22 mouse cellular contexts compared by ENCODE assay signal in genomic region chr7:16747656-16748055, GRCm38 (mm10). TPM values are rescaled to one million over a fixed set of nuclear protein-coding genes. Genes with fewer than 3 reads are reported as not detected.
"Had no signal": no experiment of that assay in that cellular context is flagged by ENCODE, and none has a peak within 500 bp of the region (broad histone marks: within the 10 kb centered on the region; RNA-seq: fewer than 3 reads in every experiment).

No protein-coding gene starts in this region.

- ATAC-seq: lung, postnatal 0 days; midbrain, embryonic 13.5 days; midbrain, embryonic 15.5 days had no signal

- H3K27me3 ChIP-seq: lung, embryonic 15.5 days; megakaryocyte, embryonic 14.5 days; midbrain, embryonic 13.5 days; midbrain, embryonic 15.5 days; neural tube, embryonic 12.5 days; stomach, embryonic 15.5 days had no signal

- H3K4me2 ChIP-seq: lung, embryonic 15.5 days; midbrain, embryonic 11.5 days; midbrain, embryonic 13.5 days; midbrain, embryonic 15.5 days; neural tube, embryonic 12.5 days; stomach, embryonic 15.5 days had no signal

- H3K4me1 ChIP-seq: lung, embryonic 15.5 days; midbrain, embryonic 13.5 days; midbrain, embryonic 15.5 days; neural tube, embryonic 12.5 days; stomach, embryonic 15.5 days had no signal

- H3K9ac ChIP-seq: lung, embryonic 15.5 days; midbrain, embryonic 13.5 days; midbrain, embryonic 15.5 days; neural tube, embryonic 12.5 days; stomach, embryonic 15.5 days had no signal

- H3K4me3 ChIP-seq: lung, embryonic 15.5 days; megakaryocyte, embryonic 14.5 days; midbrain, embryonic 13.5 days; midbrain, embryonic 15.5 days; neural tube, embryonic 12.5 days; stomach, embryonic 15.5 days had no signal

- H3K9me3 ChIP-seq: lung, embryonic 15.5 days; megakaryocyte, embryonic 14.5 days; midbrain, embryonic 13.5 days; midbrain, embryonic 15.5 days; neural tube, embryonic 12.5 days; stomach, embryonic 15.5 days had no signal

- H3K27ac ChIP-seq: lung, embryonic 15.5 days; macrophage; midbrain, embryonic 13.5 days; midbrain, embryonic 15.5 days; neural tube, embryonic 12.5 days; stomach, embryonic 15.5 days; stomach, postnatal 0 days had no signal

- DNase-seq: lung, adult 2 months; lung, postnatal 14 days; lung, postnatal 36 days; right cerebral cortex, postnatal 14 days; thymus, adult 18-20 months; thymus, postnatal 14 days; thymus, postnatal 36 days had no signal

RNA-seq across cellular contexts. Expression of gene Ceacam9, which starts 25.9 kb away (rescaled TPM):
- total RNA-seq: megakaryocyte progenitor cell, adult 5-6 weeks; midbrain, postnatal 0 days; monocyte, adult 5-6 weeks; neutrophil, adult 5-6 weeks had no signal
- polyA plus RNA-seq: lung, adult 2 months; lung, embryonic 15.5 days; lung, postnatal 0 days; macrophage; midbrain, embryonic 11.5 days; midbrain, embryonic 13.5 days; neural tube, embryonic 12.5 days; spleen, adult 2 months; stomach, embryonic 15.5 days; stomach, postnatal 0 days had no signal
